Mouse (Mus musculus) CD4-positive, CD25-positive, alpha-beta regulatory T cell, adult 4 months (primary cell): ENCODE results near the gene Cilp2. TPM values are rescaled to one million over a fixed set of nuclear protein-coding genes. Genes with fewer than 3 reads are reported as not detected.
A peak's percentile ranks its signal among the peaks of the same experiment; 100 is the strongest.

Experiments
- ATAC-seq: one replicate; pipeline ENCODE4 v1.8.0; 2017
- polyA plus RNA-seq, 2 experiments: library from polyadenylated mRNA; unstranded; fragments of 100-300 nt; shearing (Covaris generic); gene quantifications; one replicate each; pipeline ENCODE4 v1.2.1; 2017

The Cilp2 gene
- polyA plus RNA-seq, 2 experiments from 2014 or later: not detected

DNA sequence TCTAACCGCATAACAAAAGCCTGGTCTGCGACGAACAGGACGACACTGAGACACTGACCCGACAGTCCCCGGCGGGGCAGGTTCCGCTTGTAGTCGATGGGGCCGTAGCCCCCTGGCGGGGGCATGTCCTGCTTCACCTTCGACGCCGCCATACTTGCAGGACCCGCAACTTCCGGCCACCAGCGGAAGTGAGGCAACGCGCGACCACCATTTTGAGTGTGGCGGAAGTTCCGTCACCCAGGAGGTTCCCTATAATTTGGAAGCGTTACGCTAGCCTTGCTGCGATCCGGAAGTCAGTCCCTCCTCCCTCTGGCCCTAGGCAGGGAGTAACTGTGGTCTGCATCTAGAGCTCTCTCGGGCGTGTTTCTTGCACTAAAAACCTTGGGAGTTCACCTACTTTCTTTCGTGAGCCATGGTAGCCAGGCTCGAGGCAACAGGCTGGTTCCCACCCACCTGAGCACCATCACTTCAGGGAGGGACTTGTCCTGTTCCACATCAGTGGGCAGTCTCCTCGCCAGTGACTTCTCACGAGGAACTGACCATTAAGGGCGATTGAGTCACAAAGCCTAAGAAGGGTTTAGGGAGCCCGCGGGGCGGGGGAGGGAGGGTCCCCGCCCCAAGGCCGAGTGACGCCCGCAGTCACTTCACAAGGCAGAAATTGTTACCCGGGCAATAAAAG lies 14.1 kb upstream of the Cilp2 start:
- ATAC-seq: peak; percentile 70

- ATAC-seq: peak; percentile 30
These were observed 13.5 kb upstream of the Cilp2 start for GRCm38 (mm10) chr8:69900895-69901451.

- no peak for ATAC-seq
These were observed 12.4 kb upstream of the Cilp2 start for GRCm38 (mm10) chr8:69899876-69900275.

- no peak for ATAC-seq
These were observed 10.4 kb upstream of the Cilp2 start for GRCm38 (mm10) chr8:69897857-69898256.

DNA sequence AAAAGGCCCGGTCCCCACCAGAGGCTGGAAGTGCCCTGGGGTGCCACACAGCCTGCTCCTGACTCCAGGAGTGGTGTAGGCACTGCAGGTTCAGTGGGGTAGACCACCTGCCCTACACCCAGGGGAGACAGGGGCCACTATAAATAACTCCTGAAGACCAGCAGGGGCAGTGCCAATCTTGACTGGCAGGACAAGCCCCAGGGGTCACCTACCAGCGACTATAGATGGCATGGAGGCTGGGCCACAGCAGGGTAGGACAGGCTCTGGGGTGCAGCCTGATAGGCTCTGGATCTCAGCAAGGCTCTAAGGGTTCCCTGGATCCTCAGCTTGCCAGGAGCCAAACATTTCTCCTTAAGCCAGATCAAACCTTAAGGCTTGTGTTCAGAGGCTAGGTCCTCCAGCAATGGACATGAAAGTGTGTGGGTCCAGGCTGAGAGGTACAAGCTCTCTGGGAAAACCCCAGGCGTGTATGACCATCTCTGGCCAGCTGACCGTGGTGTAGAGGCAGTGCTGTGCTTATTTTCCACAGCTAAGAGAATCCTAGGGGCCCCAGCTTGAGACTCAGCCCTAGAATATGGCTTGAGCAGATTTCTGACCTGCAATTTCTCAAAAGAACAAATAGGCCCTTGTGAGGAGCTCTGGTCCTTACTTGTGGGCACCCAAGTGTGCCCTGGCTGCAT lies 8.4 kb upstream of the Cilp2 start:
- no peak for ATAC-seq

DNA sequence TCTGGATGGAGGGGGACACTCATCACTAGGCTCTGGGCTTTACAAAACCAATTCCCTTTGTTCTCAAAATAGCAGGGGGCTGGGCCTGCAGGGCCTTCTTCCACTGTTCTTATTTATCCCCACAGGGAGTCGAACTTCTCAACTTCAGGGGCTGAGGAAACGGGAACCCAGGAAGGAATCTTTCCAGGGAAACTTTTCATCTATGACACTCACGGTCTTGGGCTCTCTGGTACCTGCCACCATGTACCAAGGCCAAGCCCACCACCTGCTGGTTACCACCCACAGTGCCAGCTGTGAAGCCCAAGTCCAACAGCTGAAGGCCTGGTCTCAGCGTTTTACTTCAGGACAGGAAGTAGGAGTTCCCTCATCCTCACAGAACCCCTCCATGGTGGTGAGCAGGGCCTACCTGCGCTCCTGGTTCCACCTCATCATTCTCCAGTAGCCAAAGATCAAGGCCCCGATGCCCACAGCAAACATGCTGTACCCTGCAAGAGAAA lies 7.4 kb upstream of the Cilp2 start:
- ATAC-seq: no peak

GRCm38 (mm10) chr8:69893863-69894262 lies 6.4 kb upstream of the Cilp2 start:
- ATAC-seq: no peak

- ATAC-seq: no peak
These were observed 3.3 kb upstream of the Cilp2 start for GRCm38 (mm10) chr8:69890813-69891241.

GRCm38 (mm10) chr8:69888902-69889301 lies 1.4 kb upstream of the Cilp2 start:
- ATAC-seq: no peak

DNA sequence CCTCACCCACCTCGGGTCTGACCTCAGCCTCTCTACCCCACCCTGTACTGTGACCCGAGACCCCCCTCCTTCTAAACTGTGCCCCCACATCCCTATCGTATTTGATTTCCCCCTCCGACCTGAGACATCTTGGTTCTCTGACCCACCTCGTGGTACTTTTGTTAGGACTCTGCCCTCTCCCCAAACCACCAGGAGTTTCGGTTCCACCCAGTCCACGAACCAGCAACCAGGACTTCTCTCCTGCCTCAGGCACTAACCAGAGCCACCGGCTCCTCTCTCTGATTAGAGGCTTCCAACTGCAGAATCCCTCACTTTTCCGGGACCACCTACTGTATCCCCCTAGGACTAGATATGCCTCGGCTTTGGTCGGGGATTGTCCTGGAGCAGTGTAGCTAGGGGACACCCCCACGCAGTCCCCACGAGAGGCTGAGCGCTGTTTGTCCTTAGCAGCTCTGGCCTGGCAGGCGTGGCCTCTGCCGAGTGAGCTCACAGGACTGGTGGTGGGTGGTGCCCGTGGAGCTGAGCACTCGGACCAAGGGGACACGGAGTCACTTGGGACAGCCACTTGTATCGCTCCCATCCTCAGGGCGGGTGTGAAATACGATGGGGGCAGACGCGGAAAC lies 868 bp upstream of the Cilp2 start:
- no peak for ATAC-seq

DNA sequence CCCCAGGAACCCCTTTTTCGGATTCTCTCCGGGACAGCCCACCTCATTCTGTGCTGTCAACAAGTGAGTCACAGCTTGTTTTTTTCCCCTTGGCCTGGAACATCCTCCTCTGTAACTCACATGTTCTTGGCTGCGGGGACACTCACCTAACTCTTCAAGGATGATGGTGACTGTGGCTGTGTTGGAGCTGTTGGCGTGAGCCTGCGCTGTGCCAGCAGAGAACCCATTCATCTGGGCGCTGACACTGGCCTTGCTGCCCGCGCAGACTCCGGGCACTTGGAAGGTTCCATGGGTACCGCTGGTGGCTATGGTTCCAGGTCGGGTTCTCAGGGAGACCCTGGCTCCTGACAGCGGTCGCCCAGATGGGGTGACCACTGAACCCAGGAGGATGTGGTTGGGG lies 3.3 kb downstream of the Cilp2 start:
- ATAC-seq: no peak

DNA sequence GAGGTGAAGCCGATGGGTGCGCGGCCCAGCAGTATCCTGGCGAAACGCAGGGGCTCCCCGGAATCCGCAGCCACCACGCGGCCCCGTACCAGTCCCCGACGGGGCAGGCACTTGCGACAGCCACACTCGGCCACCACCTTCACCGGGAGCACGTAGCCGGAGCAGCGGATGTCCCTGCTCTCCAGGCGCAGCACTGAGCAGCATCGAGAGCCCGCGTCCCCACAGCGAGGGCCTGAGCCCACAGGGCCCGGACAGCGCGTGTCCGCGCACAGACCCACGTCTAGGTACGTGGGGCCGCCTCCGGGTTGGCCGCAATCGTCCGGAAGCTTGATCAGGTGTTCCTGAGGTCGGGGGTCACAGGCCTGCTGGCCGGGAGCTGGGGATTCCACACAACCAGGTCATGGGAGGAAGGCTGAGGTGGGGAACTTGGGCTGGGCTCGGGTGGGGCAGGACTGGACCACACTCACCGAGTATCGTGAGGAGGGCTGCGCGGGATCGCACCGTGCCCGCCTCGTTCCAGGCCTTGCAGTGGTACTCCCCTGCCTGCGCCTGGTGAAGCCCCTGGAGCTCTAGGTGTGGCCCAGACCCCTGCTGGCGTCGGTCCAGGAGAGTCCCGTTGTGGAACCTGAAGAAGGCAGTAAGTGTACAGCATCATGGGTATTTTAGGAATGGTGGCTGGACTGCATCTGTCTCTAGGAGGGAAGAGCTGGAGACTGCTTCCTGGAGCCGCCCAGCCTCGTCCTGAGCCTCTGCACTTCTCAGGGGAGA lies 4.5 kb downstream of the Cilp2 start:
- no peak for ATAC-seq

DNA sequence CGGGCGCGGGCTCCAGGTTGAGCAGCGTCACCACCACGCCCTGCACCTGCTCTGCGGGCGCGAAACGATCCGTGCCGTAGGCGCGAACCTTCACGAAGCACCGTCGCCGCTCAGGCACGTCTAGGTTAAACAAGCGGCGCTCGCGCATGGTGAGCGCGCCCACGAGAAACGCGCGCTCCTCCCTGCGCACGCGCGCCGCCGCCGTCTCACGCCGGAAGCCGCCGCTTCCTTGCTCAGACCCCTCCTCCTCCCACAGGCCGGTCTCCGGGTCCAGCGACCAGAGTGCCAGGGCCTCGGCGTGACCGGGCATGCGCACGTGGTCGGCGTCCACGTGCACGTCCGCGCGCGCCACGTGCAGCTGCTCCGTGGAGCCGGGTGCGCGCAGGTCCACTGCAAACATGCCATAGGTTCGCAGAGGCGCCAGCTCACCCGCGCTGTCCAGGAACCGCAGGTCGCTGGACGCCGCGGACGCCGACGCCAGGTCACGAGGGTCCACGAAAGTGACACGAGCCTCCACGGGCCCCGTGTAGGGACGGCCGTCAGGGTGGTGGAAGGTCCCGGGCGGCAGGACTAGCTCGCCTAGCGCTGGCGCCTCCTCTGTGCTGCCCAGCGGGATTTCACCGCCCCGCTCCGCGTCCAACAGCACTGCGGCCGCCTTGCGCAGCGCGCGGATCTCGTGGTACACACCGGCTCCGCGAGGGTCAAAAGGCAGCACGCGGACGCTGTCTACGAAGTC lies 5.3 kb downstream of the Cilp2 start:
- ATAC-seq: no peak

DNA sequence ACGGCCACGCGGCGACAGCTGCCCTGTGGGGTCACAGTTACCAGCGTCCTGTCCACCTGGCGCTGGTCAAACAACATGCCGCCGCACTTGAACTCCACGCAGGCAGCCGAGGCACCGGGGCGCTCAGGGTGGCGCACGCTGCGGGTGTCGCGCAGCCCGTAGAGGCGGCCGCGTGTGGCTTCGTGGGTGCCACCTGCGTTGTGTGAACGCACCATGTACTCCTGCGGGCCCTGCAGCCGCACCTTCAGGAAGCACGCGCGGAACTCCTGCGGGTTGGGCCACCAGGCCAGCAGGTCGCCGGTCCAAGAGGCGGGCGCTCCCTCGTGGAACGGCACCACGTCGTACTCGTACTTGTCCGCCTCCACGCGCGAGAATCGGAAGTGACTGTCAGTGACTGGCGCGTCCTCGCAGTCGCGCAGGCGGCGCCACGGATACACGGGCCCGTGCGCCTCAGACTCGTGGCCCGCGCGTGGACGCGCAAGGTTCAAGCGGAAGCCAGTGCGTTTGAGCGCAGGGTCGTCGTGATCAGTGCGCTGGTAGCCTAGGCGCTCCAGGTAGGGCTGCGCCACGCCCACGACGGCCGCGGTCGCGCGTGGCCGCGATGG lies 6.1 kb downstream of the Cilp2 start:
- no peak for ATAC-seq

DNA sequence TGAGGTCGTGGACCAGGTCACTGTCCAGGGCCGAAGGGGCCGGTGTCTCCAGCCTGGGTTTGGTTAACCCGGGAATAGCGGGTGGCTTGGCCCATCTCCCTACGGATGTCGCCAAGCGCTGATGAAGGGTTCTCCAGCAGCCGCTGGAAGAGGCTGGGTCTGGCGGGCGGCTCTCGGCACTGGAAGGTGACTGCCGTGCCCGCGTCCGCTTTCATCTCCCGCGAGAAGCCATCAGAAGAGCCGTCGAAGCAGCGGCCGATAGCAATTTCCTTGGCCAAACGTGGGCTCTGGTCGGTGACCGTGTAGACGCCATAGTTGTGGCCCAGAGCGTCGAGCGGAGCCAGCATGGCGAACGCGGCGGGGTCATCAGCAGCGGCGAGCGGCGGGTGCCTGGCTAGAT lies 6.6 kb downstream of the Cilp2 start:
- ATAC-seq: no peak

GRCm38 (mm10) chr8:69879678-69880077 lies 7.8 kb downstream of the Cilp2 start:
- ATAC-seq: no peak

- ATAC-seq: no peak
These were observed 9.5 kb downstream of the Cilp2 start for GRCm38 (mm10) chr8:69877992-69878391.

DNA sequence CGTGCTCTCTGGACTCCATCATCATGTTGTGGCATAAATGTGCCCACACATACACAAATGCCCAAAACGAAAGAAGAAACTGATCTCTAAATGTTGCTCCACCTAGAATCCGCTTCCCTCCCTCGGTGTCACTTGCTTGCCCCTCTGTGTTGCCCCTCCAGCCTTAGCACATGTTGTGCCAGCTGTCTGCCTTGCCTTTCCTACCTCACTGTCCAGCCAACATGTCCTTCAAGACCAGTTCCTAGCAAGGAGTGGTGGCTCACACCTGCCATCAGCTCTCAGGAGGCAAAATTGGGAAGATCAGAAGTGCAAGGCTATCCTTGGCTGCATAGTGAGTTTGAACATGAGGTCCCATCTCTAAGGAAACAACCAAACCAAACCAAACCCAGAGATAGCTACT lies 10.1 kb downstream of the Cilp2 start:
- ATAC-seq: no peak

- ATAC-seq: no peak
These were observed 10.5 kb downstream of the Cilp2 start for GRCm38 (mm10) chr8:69876967-69877366.

- ATAC-seq: no peak
These were observed 11.4 kb downstream of the Cilp2 start for GRCm38 (mm10) chr8:69876097-69876496.

GRCm38 (mm10) chr8:69874654-69875053 lies 12.8 kb downstream of the Cilp2 start:
- no peak for ATAC-seq

DNA sequence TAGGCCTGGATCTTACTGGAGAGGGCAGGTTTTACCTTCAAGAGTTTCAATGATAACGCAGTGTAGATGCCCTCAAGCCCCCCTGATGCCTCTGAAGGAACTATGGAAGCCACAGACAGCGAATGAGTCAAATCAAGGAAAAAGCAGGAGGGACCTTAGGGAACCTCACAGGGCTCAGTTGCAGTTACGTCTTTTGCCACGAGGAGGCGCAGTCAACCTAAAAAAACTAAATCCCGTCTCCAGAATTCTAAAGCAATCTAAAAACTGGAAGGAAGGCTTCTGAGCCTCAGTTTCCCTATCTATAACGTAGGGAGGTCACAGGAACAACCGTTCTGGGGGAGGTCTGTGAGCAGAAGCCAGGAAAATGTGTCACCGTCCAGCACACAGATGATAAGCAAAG lies 13.3 kb downstream of the Cilp2 start:
- ATAC-seq: no peak
